Mouse (Mus musculus) forebrain, embryonic 11.5 days (tissue): ENCODE measurements at regions not wholly inside any gene's neighbourhood (a gene's known extent, or its start where the extent isn't known, plus 50 kb on each side); places are given as distances from the start of the nearest gene placed in this dataset.

Source experiments
- ATAC-seq: fragments of 200-750 bp; cut with Nextera tagmentation; replicated peaks from 2 replicates; pipeline ENCODE4 v1.8.0; 2017; ENCODE audit warnings: moderate TSS enrichment; ENCODE audit not compliant: low FRiP score
- DNase-seq: peaks from one replicate; pipeline ENCODE4 v3.0.0-alpha.2; 2017; ENCODE audit warnings: low spot score
- H3K27ac ChIP-seq: fragments of 300-500 bp; sonication (generic); 2 replicates; pipeline ENCODE4 v1.5.1; 2014; ENCODE audit warnings: low read depth, low read length
- H3K27me3 ChIP-seq: fragments of 300-500 bp; sonication (generic); 2 replicates; pipeline ENCODE4 v1.6.1; 2014; ENCODE audit warnings: mild to moderate bottlenecking, low read length, mixed read lengths; ENCODE audit not compliant: control insufficient read depth, insufficient read depth
- H3K36me3 ChIP-seq: fragments of 300-500 bp; sonication (generic); 2 replicates; pipeline ENCODE4 v1.6.1; 2014; ENCODE audit warnings: mild to moderate bottlenecking, low read length, moderate library complexity, mixed read lengths; ENCODE audit not compliant: control insufficient read depth, insufficient read depth
- H3K4me1 ChIP-seq: fragments of 300-500 bp; sonication (generic); replicated peaks from 2 replicates; pipeline ENCODE4 v1.6.1; 2014; ENCODE audit warnings: low read length, mixed read lengths; ENCODE audit not compliant: control insufficient read depth, insufficient read depth
- H3K4me2 ChIP-seq: fragments of 300-500 bp; sonication (generic); 2 replicates; pipeline ENCODE4 v1.6.1; 2014; ENCODE audit warnings: low read depth, mild to moderate bottlenecking, low read length, moderate library complexity, mixed read lengths; ENCODE audit not compliant: severe bottlenecking
- H3K4me3 ChIP-seq: fragments of 300-500 bp; sonication (generic); 2 replicates; pipeline ENCODE4 v1.5.1; 2014; ENCODE audit warnings: low read depth, low read length
- H3K9ac ChIP-seq: fragments of 300-500 bp; sonication (generic); 2 replicates; pipeline ENCODE4 v1.6.1; 2014; ENCODE audit warnings: low read length
- H3K9me3 ChIP-seq: fragments of 300-500 bp; sonication (generic); 2 replicates; pipeline ENCODE4 v1.6.1; 2016; ENCODE audit warnings: low read length, mixed read lengths; ENCODE audit not compliant: control insufficient read depth
- WGBS: fragments of 180-500 bp; shearing (Covaris S2); extraction: QIAGEN DNeasy Blood & Tissue Kit; methylation state at CpG from one replicate; pipeline ENCODE4 v1.1.7; 2014; 5-methylcytosine and 5-hydroxymethylcytosine counted together

DNA sequence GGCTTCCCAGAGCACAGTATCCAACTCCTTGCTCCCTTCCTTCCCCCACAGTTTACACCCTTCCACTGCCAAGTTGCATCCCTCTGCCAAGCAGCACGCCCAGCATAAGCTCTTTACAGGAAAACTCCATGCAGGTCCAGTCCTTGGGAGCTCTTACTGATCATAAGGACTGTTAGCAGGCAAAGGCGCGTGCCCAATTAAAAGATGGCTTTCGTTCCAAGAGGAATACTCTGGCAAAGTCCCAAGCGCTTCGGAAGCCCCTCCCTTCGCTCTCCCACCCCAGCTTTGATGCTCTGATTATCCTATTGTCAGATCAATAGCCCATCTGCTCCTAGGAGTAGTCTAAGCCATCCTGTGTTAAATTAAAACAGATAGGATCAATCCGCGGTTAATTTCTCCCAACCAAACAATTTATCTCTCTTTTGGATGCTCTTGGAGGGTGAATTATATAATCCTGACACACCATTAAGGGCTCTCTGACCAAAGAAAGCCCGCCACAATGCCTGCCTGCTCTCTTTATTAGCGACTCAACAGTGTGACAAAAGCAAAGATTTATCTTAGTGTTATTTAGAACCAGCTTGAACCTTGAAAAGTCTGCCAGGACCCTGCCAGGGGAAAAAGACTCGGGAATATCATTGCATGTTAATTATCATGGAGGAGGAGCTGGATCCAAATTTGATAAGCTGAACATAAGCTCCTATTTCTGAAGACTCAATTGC lies 312.5 kb downstream of the Gsdmc2 start:
- WGBS = 41% methylated on average over 12 of the region's 12 CpGs
- Histone ChIP-seq H3K27ac (no peak overlapping the region), H3K27me3 (no peaks in the 10 kb centered on the region), H3K9me3 (no peaks in the 10 kb centered on the region), H3K4me1 (no peaks in the 10 kb centered on the region), H3K4me2 (no peak overlapping the region), H3K4me3 (no peak overlapping the region), H3K36me3 (no peaks in the 10 kb centered on the region), H3K9ac (no peak overlapping the region)
- peak; percentile 84 for ATAC-seq
- DNase-seq = peak; percentile 52

DNA sequence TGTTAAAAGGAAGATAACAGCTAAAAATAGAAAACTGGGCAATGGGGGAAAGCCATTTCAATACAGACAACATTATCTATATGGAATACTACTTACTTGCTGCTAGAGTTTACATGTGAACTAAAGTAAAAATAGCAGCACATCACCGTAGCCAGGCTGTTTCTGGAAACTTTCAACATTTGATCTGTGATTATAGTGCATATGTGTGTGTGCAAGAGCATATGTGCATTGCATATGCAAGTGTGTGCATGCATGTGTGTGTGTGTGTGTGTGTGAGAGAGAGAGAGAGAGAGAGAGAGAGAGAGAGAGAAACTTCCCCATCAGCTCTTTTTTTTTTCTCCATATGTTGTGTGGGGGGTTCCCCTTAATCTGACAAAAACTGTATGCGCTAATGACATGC lies 317.7 kb downstream of the Gsdmc2 start:
- H3K36me3 ChIP-seq = no peaks in the 10 kb centered on the region
- no peak overlapping the region for H3K4me3 ChIP-seq
- H3K27ac ChIP-seq = no peak overlapping the region
- no peaks in the 10 kb centered on the region for H3K9me3 ChIP-seq
- no peak overlapping the region for H3K9ac ChIP-seq
- 95% methylated on average over 2 of the region's 2 CpGs for WGBS
- DNase-seq (no peak), ATAC-seq (no peak)
- H3K4me2 ChIP-seq = no peak overlapping the region
- no peaks in the 10 kb centered on the region for H3K4me1 ChIP-seq
- no peaks in the 10 kb centered on the region for H3K27me3 ChIP-seq

DNA sequence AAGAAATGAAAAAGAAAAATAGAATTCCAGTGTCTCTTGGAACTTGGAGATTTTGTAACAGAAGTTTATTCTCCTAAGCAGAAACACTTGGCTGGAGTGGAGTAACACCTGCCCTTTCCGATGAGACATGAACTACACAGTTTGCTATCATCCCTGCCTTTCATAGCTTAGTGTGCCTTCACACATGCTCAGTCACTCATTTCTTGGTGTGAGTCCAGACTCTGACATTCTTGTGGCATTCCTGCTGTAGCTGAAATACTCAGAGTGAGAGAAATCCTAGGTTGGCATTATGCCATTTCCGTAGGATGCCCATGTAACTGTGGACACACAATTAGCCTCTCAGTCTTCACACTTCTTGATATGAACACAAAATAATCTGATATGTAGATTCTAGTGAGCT lies 318.2 kb downstream of the Gsdmc2 start:
- no peak overlapping the region for H3K27ac ChIP-seq
- WGBS = 94% methylated on average over 2 of the region's 2 CpGs
- no peaks in the 10 kb centered on the region for H3K9me3 ChIP-seq

DNA sequence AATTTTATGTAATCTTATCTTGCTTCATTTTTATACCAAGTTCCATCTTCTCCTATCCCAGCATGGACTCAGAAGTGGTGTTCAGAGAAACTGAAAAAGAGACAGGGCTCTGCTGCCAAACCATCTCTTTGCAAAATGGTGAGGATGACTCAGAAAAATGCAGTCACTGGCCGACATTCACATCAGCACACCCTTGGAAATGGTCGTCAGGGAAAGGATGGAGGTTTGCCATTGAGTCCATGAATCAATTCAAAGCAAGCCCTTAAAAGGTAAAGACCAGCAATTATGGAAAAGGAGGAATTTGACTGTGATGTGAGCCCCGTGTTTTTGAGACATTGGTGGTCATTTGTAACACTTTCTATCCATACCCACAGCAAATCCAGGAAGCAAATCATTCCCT lies 327.7 kb downstream of the Gsdmc2 start:
- 75% methylated on average over 3 of the region's 3 CpGs for WGBS

More for the DNA sequence above, 318.2 kb downstream of the Gsdmc2 start:
- Histone ChIP-seq H3K4me2 (no peak overlapping the region), H3K36me3 (no peaks in the 10 kb centered on the region), H3K9ac (no peak overlapping the region), H3K4me1 (no peaks in the 10 kb centered on the region), H3K4me3 (no peak overlapping the region), H3K27me3 (no peaks in the 10 kb centered on the region)
- DNase-seq (no peak), ATAC-seq (no peak)

DNA sequence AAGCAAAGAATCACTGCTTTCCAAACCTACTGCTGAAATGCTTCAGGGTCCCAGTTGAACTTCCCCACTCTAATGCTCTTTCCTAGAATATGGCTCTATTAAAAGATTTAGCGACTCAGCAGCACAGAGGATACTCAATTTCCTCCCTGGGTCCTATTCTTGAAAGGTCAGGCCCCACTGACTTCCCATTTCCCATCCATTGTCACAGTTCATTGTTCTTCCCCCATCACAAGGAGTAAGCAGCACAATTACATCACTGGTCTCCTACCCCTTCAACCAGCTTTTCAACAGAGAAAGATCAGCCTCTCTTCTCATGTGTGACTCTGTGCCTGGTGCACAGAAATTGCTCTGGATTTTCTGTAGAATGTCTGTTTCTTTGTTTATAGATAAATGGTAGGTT lies 344.5 kb downstream of the Gsdmc2 start:
- Histone ChIP-seq H3K36me3 (no peaks in the 10 kb centered on the region), H3K9me3 (no peaks in the 10 kb centered on the region), H3K27me3 (no peaks in the 10 kb centered on the region), H3K4me1 (no peaks in the 10 kb centered on the region), H3K4me2 (no peak overlapping the region), H3K27ac (no peak overlapping the region), H3K4me3 (no peak overlapping the region), H3K9ac (no peak overlapping the region)
- WGBS = 55% methylated on average over 1 of the region's 1 CpGs
- ATAC-seq = no peak
- DNase-seq = no peak

More for the DNA sequence above, 327.7 kb downstream of the Gsdmc2 start:
- H3K4me3 ChIP-seq = no peak overlapping the region
- H3K27me3 ChIP-seq = no peaks in the 10 kb centered on the region
- no peak for DNase-seq
- no peaks in the 10 kb centered on the region for H3K9me3 ChIP-seq
- H3K27ac ChIP-seq = no peak overlapping the region
- no peaks in the 10 kb centered on the region for H3K36me3 ChIP-seq
- no peak overlapping the region for H3K9ac ChIP-seq
- H3K4me2 ChIP-seq = no peak overlapping the region
- no peaks in the 10 kb centered on the region for H3K4me1 ChIP-seq
- ATAC-seq = no peak

DNA sequence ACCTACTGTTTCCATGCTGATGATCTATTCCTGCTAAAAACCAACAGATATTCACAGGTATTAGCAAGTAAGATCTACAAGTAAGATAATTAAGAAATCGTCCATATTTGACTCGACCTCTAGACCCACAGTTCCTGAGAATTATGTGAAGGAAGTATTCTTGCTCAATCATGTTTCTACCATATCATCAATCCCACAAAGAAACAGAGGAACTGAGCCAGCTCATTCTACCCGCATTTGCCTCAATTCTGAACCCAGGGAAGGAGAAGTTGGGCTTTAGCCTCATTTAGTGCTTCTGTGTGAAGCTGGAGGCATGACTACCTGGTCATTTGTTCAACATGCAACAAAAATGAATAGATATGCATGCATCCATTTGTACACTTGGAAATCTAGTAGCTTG lies 346.5 kb downstream of the Gsdmc2 start:
- no peak for DNase-seq
- no peak for ATAC-seq
- H3K9ac ChIP-seq = no peak overlapping the region
- no peak overlapping the region for H3K27ac ChIP-seq
- no peaks in the 10 kb centered on the region for H3K36me3 ChIP-seq
- WGBS = 89% methylated on average over 3 of the region's 3 CpGs
- H3K4me1 ChIP-seq = no peaks in the 10 kb centered on the region
- H3K4me3 ChIP-seq = no peak overlapping the region
- no peaks in the 10 kb centered on the region for H3K27me3 ChIP-seq
- H3K4me2 ChIP-seq = no peak overlapping the region
- H3K9me3 ChIP-seq = no peaks in the 10 kb centered on the region

DNA sequence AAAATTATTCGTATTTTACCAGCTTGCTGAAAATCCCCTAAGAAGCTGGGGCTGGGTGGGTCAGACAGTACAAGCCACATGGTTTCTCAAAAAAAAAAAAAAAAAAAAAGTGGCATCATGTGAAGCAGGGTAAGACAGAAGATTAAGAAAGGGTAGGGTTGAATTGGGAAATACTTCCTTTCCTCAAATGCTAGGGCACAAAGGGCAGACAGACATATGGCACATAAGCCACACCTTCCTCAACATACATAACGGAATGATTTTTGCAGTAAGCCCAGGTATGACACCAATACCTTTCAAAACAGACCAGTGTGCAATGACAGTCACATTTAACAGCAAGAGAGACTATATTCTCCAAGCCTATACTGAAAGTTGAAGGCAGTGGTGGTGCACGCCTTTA lies 347.8 kb downstream of the Gsdmc2 start:
- Histone ChIP-seq H3K27me3 (no peaks in the 10 kb centered on the region), H3K4me2 (no peak overlapping the region), H3K9ac (no peak overlapping the region), H3K36me3 (no peaks in the 10 kb centered on the region), H3K4me1 (no peaks in the 10 kb centered on the region), H3K27ac (no peak overlapping the region), H3K9me3 (no peaks in the 10 kb centered on the region), H3K4me3 (no peak overlapping the region)
- ATAC-seq = no peak
- 87% methylated on average over 3 of the region's 3 CpGs for WGBS
- no peak for DNase-seq

DNA sequence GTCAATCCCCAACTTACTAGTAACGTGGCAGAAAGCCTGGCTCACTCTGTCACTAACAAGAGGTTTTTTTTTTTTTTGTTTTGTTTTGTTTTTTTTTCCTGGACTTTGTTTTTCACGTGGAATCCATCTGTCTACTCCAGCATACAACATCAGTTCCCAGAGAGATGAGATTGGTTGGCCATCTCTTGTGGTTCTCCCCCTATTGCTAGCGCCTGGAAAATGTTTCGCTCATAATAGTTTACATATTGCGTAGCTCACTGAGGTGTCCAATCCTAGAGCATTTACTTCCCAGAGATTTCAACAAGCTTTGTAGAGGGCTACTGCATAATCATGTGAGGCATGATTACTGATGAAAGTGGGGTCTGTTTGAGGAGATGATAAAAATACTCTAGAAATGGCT lies 360.1 kb downstream of the Gsdmc2 start:
- no peak for DNase-seq
- WGBS = 76% methylated on average over 5 of the region's 5 CpGs
- no peak overlapping the region for H3K9ac ChIP-seq

DNA sequence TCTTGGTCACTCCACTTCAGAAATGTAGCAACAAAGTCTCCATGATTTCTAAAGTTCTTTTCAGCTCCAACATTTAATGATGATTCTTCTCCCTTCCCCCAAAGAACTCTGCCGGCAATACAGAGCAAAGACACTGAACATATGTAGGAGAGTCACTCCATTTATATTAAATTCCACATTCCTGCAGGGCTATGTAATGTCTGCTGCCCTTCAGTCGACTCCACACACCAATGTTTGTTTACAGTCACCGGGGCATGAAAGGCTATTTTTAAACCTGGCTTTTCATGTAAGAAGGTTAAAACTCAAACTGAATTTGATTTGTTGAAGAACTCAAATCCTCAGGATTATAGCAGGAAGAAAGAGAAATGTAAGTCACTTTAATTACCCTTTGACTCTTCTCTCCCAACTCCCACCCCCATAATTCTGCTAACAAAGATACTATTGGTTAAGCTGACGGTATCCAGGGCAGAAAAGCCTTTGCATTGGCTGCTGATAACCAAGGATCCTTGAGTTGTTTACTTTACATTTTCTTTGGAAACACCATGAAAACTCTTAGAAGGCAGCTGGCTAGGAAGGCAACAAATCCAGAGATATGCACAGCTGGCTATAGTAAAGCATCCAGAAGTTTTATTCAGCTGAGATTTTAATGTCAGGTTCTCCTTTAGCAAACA lies 360.6 kb downstream of the Gsdmc2 start:
- 52% methylated on average over 4 of the region's 4 CpGs for WGBS
- DNase-seq = no peak
- no peaks in the 10 kb centered on the region for H3K4me1 ChIP-seq
- H3K27me3 ChIP-seq = no peaks in the 10 kb centered on the region
- H3K27ac ChIP-seq = no peak overlapping the region
- H3K4me3 ChIP-seq = no peak overlapping the region
- H3K9me3 ChIP-seq = no peaks in the 10 kb centered on the region
- no peak overlapping the region for H3K4me2 ChIP-seq
- no peak overlapping the region for H3K9ac ChIP-seq
- no peaks in the 10 kb centered on the region for H3K36me3 ChIP-seq
- no peak for ATAC-seq

More for the DNA sequence above, 360.1 kb downstream of the Gsdmc2 start:
- H3K9me3 ChIP-seq = no peaks in the 10 kb centered on the region
- H3K27ac ChIP-seq = no peak overlapping the region
- no peak overlapping the region for H3K4me2 ChIP-seq
- H3K27me3 ChIP-seq = no peaks in the 10 kb centered on the region
- no peak overlapping the region for H3K4me3 ChIP-seq
- H3K4me1 ChIP-seq = no peaks in the 10 kb centered on the region
- H3K36me3 ChIP-seq = no peaks in the 10 kb centered on the region
- ATAC-seq = no peak
